Mouse (Mus musculus) heart, embryonic 10.5 days (tissue): ENCODE results near the gene Itga10. TPM values are rescaled to one million over a fixed set of nuclear protein-coding genes. Genes with fewer than 3 reads are reported as not detected.
A peak's percentile ranks its signal among the peaks of the same experiment; 100 is the strongest.
"Not testable (repeated sequence)": the region's sequence is repeated elsewhere in the genome, so short reads cannot be mapped to it uniquely, and the experiment has no call there.

Experiments used
- DNase-seq: peaks from one replicate; pipeline ENCODE4 v3.0.0-alpha.2; 2017; ENCODE audit warnings: low spot score
- H3K27ac ChIP-seq: fragments of 300-500 bp; sonication (generic); 2 replicates; pipeline ENCODE4 v1.5.1; 2016; ENCODE audit warnings: mild to moderate bottlenecking
- H3K27me3 ChIP-seq: fragments of 300-500 bp; sonication (generic); 2 replicates; pipeline ENCODE4 v1.6.1; 2016; ENCODE audit warnings: mild to moderate bottlenecking; ENCODE audit not compliant: poor library complexity, insufficient read depth, severe bottlenecking
- H3K36me3 ChIP-seq: fragments of 300-500 bp; sonication (generic); 2 replicates; pipeline ENCODE4 v1.6.1; 2016; ENCODE audit warnings: mild to moderate bottlenecking, moderate library complexity
- H3K4me1 ChIP-seq: fragments of 300-500 bp; sonication (generic); 2 replicates; pipeline ENCODE4 v1.6.1; 2016; ENCODE audit warnings: mild to moderate bottlenecking
- H3K4me3 ChIP-seq: fragments of 300-500 bp; sonication (generic); 2 replicates; pipeline ENCODE4 v1.5.1; 2016; ENCODE audit warnings: mild to moderate bottlenecking, moderate library complexity
- H3K9me3 ChIP-seq: fragments of 300-500 bp; sonication (generic); 2 replicates; pipeline ENCODE4 v1.6.1; 2016; ENCODE audit warnings: mild to moderate bottlenecking, moderate library complexity
- WGBS: fragments of 180-500 bp; shearing (Covaris S2); methylation state at CpG from one replicate; pipeline ENCODE4 v1.1.7; 2016; 5-methylcytosine and 5-hydroxymethylcytosine counted together
- polyA plus RNA-seq: library from polyadenylated mRNA; unstranded; fragments of >200 nt; fragmentation: Nextera tagmentation; extraction: Ambion mirVana; gene quantifications from 2 replicates; pipeline ENCODE4 v1.2.1, GENCODE M21; 2016

Gene Itga10
- polyA plus RNA-seq, 1 experiment from 2014 or later: 0.84 TPM

DNA sequence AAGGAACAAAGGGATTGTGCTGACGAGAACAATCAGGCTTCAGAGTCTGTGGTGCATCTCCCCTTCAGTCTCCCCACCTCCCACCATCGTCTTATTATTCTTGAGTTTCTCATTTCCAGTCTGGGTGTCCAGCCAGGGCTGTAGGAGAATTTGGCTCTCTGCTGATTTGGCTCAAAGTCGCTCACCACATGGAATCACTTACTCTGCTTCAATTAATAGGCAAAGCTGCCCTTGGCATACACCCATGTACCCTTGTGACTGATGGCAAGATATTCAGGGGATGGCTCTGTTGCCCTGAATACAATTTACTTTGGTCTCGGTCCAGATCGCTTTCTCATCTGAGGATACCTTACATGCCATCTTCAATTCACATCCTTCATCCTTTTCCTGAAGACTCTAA lies 42.1 kb upstream of the Itga10 start:
- H3K4me3 ChIP-seq: peak overlapping the region; percentile 92; the same call in 1 of the 2 replicates
- H3K27me3 ChIP-seq: peaks cover 8% of the 10 kb centered on the region; the same call in 1 of the 2 replicates

DNA sequence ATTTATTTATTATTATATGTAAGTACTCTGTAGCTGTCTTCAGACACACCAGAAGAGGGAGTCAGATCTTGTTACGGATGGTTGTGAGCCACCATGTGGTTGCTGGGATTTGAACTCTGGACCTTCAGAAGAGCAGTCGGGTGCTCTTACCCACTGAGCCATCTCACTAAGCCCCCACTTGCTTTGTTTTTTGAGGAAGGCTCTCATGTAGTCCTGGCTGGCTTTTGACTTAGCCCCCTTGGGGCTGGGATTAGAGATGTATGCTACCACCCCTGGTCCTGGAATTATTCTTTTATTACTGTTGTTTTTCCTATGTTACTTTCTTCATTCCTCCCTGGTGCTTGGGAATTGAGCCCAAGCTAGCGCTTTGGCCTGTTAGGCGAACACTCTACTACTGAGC lies 39.4 kb upstream of the Itga10 start:
- WGBS: 82% methylated on average over 4 of the region's 4 CpGs
- not testable (repeated sequence) for H3K27me3 ChIP-seq, H3K27ac ChIP-seq, H3K9me3 ChIP-seq, H3K4me3 ChIP-seq, DNase-seq
- Histone ChIP-seq H3K4me1 (peaks cover 24% of the 10 kb centered on the region), H3K36me3 (peaks cover 25% of the 10 kb centered on the region)

More for the DNA sequence above, 42.1 kb upstream of the Itga10 start:
- Histone ChIP-seq H3K27ac (0 out of 2 replicates have a peak overlapping the region, but pooled peaks have one; percentile 98), H3K4me1 (peaks cover 27% of the 10 kb centered on the region), H3K36me3 (peaks cover 19% of the 10 kb centered on the region), H3K9me3 (no peaks in the 10 kb centered on the region)
- 80% methylated on average over 5 of the region's 5 CpGs for WGBS
- DNase-seq: no peak

DNA sequence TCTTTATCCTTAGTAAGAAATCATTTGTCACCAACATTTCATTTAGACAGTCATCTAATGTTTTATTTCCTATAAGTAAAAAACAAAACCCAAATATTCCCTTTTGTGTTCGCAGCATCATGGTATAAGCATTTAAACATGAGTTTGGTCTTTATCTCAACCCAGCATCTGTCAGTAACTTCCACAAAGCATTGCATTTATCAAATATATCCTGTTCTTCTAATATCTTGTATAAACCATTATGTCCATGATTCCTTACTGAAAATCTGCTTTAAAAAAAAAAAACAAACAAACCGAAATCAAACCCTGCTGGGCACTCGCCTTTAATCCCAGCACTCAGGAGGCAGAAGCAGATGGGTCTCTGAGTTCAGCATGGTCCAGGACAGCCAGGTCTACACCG lies 38.8 kb upstream of the Itga10 start:
- H3K9me3 ChIP-seq: no peaks in the 10 kb centered on the region
- H3K27me3 ChIP-seq: no peaks in the 10 kb centered on the region
- DNase-seq: no peak
- H3K4me3 ChIP-seq: no peak overlapping the region
- peaks cover 24% of the 10 kb centered on the region for H3K4me1 ChIP-seq
- peaks cover 25% of the 10 kb centered on the region for H3K36me3 ChIP-seq
- H3K27ac ChIP-seq: no peak overlapping the region
- WGBS: 83% methylated on average over 4 of the region's 4 CpGs

GRCm38 (mm10) chr3:96617941-96618340 lies 27.4 kb upstream of the Itga10 start:
- Histone ChIP-seq H3K27ac (no peak overlapping the region), H3K4me3 (no peak overlapping the region), H3K27me3 (no peaks in the 10 kb centered on the region), H3K36me3 (peaks cover 79% of the 10 kb centered on the region), H3K9me3 (no peaks in the 10 kb centered on the region), H3K4me1 (no peaks in the 10 kb centered on the region)
- WGBS: 93% methylated on average over 3 of the region's 3 CpGs
- DNase-seq: no peak

- WGBS: 91% methylated on average over 4 of the region's 4 CpGs
- peaks cover 79% of the 10 kb centered on the region for H3K36me3 ChIP-seq
Observed at GRCm38 (mm10) chr3:96623201-96623600, 22.2 kb upstream of the Itga10 start.

GRCm38 (mm10) chr3:96629729-96630600 lies 15.4 kb upstream of the Itga10 start, which contains the start of gene Rbm8a:
TSS of gene Rbm8a (plus strand) at chr3:96629933.
- 1% methylated on average over 48 of the region's 48 CpGs for WGBS
- H3K27me3 ChIP-seq: no peaks in the 10 kb centered on the region
- peak within 1 kb of the TSS; percentile 95 for H3K27ac ChIP-seq
- DNase-seq: peak; percentile 98
- H3K4me1 ChIP-seq: peaks cover 14% of the 10 kb centered on the region
- H3K36me3 ChIP-seq: peaks cover 44% of the 10 kb centered on the region
- peak within 1 kb of the TSS; percentile 78 for H3K4me3 ChIP-seq
- H3K9me3 ChIP-seq: no peaks in the 10 kb centered on the region

More at GRCm38 (mm10) chr3:96623201-96623600, 22.2 kb upstream of the Itga10 start:
- Histone ChIP-seq H3K4me1 (no peaks in the 10 kb centered on the region), H3K27ac (no peak overlapping the region), H3K27me3 (no peaks in the 10 kb centered on the region), H3K4me3 (no peak overlapping the region), H3K9me3 (no peaks in the 10 kb centered on the region)
- no peak for DNase-seq

DNA sequence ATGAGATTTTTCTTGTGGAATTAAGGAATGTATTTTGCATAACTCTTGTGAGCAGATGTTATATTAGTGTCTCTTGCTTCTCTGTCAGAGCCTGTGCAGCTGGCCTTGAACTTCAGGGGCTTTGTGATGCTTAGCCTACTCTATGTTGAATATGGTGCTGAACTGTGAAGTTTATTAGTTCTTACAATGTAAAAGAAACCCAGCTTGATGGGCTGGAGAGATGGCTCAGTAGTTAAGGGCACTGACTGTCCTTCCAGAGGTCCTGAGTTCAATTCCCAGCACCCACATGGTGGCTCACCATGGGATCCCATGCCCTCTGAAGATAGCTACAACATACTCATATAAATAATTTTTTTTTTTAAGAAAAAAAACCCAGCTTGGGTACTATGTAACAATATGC lies 13.3 kb upstream of the Itga10 start:
- DNase-seq: no peak
- H3K4me3 ChIP-seq: no peak overlapping the region
- H3K9me3 ChIP-seq: no peaks in the 10 kb centered on the region
- peaks cover 34% of the 10 kb centered on the region for H3K4me1 ChIP-seq
- H3K36me3 ChIP-seq: peaks cover 33% of the 10 kb centered on the region
- no peak overlapping the region for H3K27ac ChIP-seq
- H3K27me3 ChIP-seq: no peaks in the 10 kb centered on the region

DNA sequence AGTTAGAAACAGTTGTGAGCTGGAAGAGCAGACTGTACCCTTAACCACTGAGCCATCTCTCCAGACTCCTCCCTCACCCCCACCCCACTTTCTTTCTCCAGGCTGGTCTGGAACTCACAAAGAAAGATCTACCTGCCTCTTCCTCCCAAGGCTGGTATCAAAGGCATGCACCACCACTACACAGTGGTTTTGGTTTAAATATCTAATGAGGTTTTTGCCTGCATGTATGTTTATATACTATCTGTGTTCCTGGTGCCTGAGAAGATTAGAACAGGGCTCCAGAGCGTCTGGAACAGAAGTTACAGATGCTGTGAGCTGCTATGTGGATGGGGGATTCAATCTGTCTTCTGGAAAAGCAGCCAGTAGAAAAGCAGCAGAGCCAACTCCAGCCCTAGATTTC lies 11.4 kb upstream of the Itga10 start:
- no peaks in the 10 kb centered on the region for H3K9me3 ChIP-seq
- peaks cover 35% of the 10 kb centered on the region for H3K4me1 ChIP-seq
- H3K36me3 ChIP-seq: peaks cover 43% of the 10 kb centered on the region
- no peaks in the 10 kb centered on the region for H3K27me3 ChIP-seq
- H3K4me3 ChIP-seq: no peak overlapping the region; the same call in 1 of the 2 replicates
- no peak overlapping the region for H3K27ac ChIP-seq
- DNase-seq: no peak
- 51% methylated on average over 1 of the region's 1 CpGs for WGBS

DNA sequence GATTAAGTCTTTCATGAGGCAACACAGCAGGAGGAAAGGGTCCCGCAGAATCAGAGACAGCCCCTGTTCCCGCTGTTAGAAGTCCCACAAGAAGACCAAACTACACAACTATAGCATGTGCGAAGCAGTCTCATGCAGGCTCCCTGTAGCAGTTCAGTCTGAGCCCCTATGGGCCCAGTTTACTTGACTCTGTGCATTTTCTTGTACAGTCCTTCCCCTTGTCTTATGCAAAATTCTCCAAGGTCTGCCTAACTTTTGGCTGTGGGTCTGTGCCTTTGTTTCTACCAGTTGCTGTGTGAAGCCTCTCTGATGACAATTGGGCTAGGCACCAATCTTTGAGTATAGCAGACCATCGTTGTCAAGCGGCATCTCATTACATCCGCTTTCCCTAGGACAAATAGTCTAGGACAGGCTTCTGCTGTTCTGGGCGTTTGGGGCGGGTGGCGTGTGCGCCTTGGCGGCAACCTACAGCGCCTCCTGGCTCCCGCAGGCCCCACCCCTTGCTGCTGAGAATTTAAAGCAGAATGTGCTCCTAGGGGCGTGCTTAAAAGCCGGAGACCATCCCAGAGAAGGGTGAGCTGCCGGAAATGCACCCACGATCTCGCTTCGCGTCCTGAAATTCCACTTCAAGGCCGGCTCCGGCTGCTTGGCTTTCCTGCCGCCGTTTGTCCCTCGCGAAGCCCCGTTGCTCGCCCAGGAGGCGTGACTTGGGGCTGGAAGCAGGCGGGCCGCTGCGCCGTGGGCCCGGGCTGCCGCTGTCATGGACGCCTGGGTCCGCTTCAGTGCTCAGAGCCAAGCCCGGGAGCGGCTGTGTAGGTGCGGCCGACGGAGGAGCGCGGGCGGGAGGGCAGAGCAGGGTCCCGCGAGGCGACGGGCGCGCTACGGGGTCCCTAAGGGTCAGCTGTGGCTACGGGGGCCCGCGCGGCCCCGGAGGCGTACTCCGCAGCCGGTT lies 10.2 kb upstream of the Itga10 start, which contains the start of the genes Pex11b and Gm42957:
Pex11b (plus strand) TSS at position 449 of the 952 bp plus-strand sequence.
Gm42957 (plus strand) TSS at position 547 of the 952 bp plus-strand sequence.
- H3K36me3 ChIP-seq: peaks cover 54% of the 10 kb centered on the region
- WGBS: 2% methylated on average over 60 of the region's 60 CpGs
- no peaks in the 10 kb centered on the region for H3K27me3 ChIP-seq
- peaks cover 33% of the 10 kb centered on the region for H3K4me1 ChIP-seq
- H3K27ac ChIP-seq: peak within 1 kb of the TSS; percentile 98
- DNase-seq: peak; percentile 94
- H3K4me3 ChIP-seq: peak within 1 kb of the TSS; percentile 98
- H3K9me3 ChIP-seq: no peaks in the 10 kb centered on the region

DNA sequence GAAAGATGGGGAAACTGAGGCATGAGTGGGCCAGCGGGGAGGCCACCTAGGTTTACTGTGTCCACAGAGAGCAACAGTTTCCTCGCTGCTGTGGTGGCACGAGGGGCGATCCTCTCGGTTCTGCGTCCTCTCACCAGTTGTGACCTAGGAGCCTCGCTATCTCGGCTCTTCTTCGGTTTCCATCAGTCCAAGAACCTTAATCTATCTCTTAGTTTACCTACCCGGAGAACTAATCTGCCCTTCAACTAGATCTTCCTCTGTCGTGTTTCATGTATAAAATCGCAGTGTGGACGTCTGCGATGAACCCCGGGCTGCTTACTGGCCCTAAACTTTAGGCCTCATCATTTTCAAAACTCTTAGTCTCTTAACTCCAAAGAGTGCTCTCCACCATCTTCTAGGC lies 9.5 kb upstream of the Itga10 start:
- no peak for DNase-seq
- no peaks in the 10 kb centered on the region for H3K27me3 ChIP-seq
- WGBS: 8% methylated on average over 15 of the region's 15 CpGs
- H3K36me3 ChIP-seq: peaks cover 57% of the 10 kb centered on the region
- H3K4me1 ChIP-seq: peaks cover 29% of the 10 kb centered on the region
- H3K9me3 ChIP-seq: no peaks in the 10 kb centered on the region
- peak overlapping the region; percentile 98 for H3K4me3 ChIP-seq
- H3K27ac ChIP-seq: peak overlapping the region; percentile 98

DNA sequence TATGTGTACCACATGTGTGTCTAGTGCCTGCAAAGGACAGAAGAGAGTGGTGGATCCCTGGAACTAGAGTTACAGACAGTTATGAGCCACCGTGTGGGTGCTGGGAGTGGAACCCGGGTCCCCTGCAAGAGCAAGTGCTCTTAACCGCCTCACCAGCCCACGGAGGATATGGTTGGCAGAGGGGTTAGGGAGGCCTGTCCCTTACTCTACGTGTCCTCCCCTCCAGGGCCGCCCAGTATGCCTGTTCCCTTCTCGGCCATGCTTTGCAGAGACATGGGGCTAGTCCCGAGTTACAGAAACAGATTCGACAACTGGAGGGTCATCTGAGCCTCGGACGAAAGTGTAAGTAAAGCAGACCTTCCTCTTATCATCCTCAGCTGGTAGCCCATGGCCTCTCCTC lies 8.9 kb upstream of the Itga10 start:
- peaks cover 26% of the 10 kb centered on the region for H3K4me1 ChIP-seq

DNA sequence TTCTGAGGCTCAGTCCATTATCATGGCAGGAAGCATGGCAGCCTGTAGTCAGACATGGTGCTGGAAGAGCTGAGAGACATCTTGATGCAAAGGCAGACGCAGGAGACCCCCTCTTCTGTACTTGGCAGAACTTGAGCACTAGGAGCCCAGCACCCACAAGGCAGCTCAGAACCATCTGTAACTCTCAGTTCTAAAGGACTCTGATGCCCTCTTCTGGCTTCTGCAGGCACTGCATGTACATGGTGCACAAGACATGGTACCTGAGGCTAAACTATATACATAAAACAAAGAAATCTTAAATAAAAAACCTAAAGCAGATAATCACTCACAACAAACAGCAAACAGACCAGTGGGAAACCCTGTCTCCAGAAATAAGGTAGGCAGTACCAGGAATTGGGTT lies 6.2 kb upstream of the Itga10 start:
- H3K27ac ChIP-seq: no peak overlapping the region
- H3K4me3 ChIP-seq: no peak overlapping the region
- H3K4me1 ChIP-seq: peaks cover 26% of the 10 kb centered on the region
- DNase-seq: no peak
- 82% methylated on average over 1 of the region's 1 CpGs for WGBS
- no peaks in the 10 kb centered on the region for H3K27me3 ChIP-seq
- no peaks in the 10 kb centered on the region for H3K9me3 ChIP-seq
- H3K36me3 ChIP-seq: peaks cover 50% of the 10 kb centered on the region

More for the DNA sequence above, 8.9 kb upstream of the Itga10 start:
- H3K4me3 ChIP-seq: peak overlapping the region; percentile 98
- peaks cover 56% of the 10 kb centered on the region for H3K36me3 ChIP-seq
- H3K9me3 ChIP-seq: no peaks in the 10 kb centered on the region
- no peaks in the 10 kb centered on the region for H3K27me3 ChIP-seq
- peak overlapping the region; percentile 98; the same call in 1 of the 2 replicates for H3K27ac ChIP-seq
- no peak for DNase-seq
- WGBS: 70% methylated on average over 11 of the region's 11 CpGs
